Mouse (Mus musculus): ENCODE results near the gene Arhgap5. TPM values are rescaled to one million over a fixed set of nuclear protein-coding genes. Genes with fewer than 3 reads are reported as not detected.

Arhgap5 gene
- polyA plus RNA-seq (2014; fragmentation: Nextera tagmentation; extraction: Ambion mirVana), result 42.5 and 46.0 TPM in 2 replicates

- Histone ChIP-seq H3K9ac (replicated peaks; ENCODE audit: low read length) (peak within 1 kb of the TSS; percentile 91), H3K4me1 (ENCODE audit: control insufficient read depth, insufficient read depth, low read length) (peaks cover 19% of the 10 kb centered on the region), H3K4me2 (ENCODE audit: low read length) (peak within 1 kb of the TSS; percentile 77), H3K9me3 (ENCODE audit: control insufficient read depth, low read length) (no peaks in the 10 kb centered on the region), H3K36me3 (ENCODE audit: control insufficient read depth, insufficient read depth, low read length) (no peaks in the 10 kb centered on the region), H3K4me3 (replicated peaks; ENCODE audit: low read depth, low read length) (peak within 1 kb of the TSS; percentile 99), H3K27ac (replicated peaks; ENCODE audit: low read depth, low read length) (peak within 1 kb of the TSS; percentile 99), H3K27me3 (ENCODE audit: control insufficient read depth, insufficient read depth, low read length) (no peaks in the 10 kb centered on the region)
- DNase-seq (peak; percentile 99), ATAC-seq (ENCODE audit: low FRiP score, low TSS enrichment) (peak; percentile 97)
- under 1% methylated on average over 103 of the region's 119 CpGs for WGBS
These were observed at the start of gene Arhgap5 for GRCm38 (mm10) chr12:52503456-52504320. Arhgap5 (plus strand) TSS chr12:52503972.

GRCm38 (mm10) chr12:52464593-52464992 lies 39.2 kb upstream of the Arhgap5 start:
- H3K27me3 ChIP-seq (ENCODE audit: control insufficient read depth, insufficient read depth, low read length), result no peaks in the 10 kb centered on the region
- no peak for DNase-seq
- H3K4me3 ChIP-seq (replicated peaks; ENCODE audit: low read depth, low read length), result no peak overlapping the region
- no peak overlapping the region for H3K9ac ChIP-seq (replicated peaks; ENCODE audit: low read length)
- ATAC-seq (ENCODE audit: low FRiP score, low TSS enrichment), result no peak
- H3K4me2 ChIP-seq (ENCODE audit: low read length), result no peak overlapping the region
- H3K27ac ChIP-seq (replicated peaks; ENCODE audit: low read depth, low read length), result no peak overlapping the region
- H3K36me3 ChIP-seq (ENCODE audit: control insufficient read depth, insufficient read depth, low read length), result no peaks in the 10 kb centered on the region
- H3K4me1 ChIP-seq (ENCODE audit: control insufficient read depth, insufficient read depth, low read length), result no peaks in the 10 kb centered on the region
- H3K9me3 ChIP-seq (ENCODE audit: control insufficient read depth, low read length), result no peaks in the 10 kb centered on the region

GRCm38 (mm10) chr12:52471621-52472020 lies 32.2 kb upstream of the Arhgap5 start:
- H3K27me3 ChIP-seq (ENCODE audit: control insufficient read depth, insufficient read depth, low read length), result no peaks in the 10 kb centered on the region
- DNase-seq (no peak), ATAC-seq (ENCODE audit: low FRiP score, low TSS enrichment) (no peak)
- no peak overlapping the region for H3K27ac ChIP-seq (replicated peaks; ENCODE audit: low read depth, low read length)
- WGBS, result 82% methylated on average over 4 of the region's 4 CpGs
- H3K4me1 ChIP-seq (ENCODE audit: control insufficient read depth, insufficient read depth, low read length), result no peaks in the 10 kb centered on the region
- no peaks in the 10 kb centered on the region for H3K9me3 ChIP-seq (ENCODE audit: control insufficient read depth, low read length)
- no peak overlapping the region for H3K9ac ChIP-seq (replicated peaks; ENCODE audit: low read length)
- H3K36me3 ChIP-seq (ENCODE audit: control insufficient read depth, insufficient read depth, low read length), result no peaks in the 10 kb centered on the region
- no peak overlapping the region for H3K4me2 ChIP-seq (ENCODE audit: low read length)
- H3K4me3 ChIP-seq (replicated peaks; ENCODE audit: low read depth, low read length), result no peak overlapping the region

- Histone ChIP-seq H3K4me2 (ENCODE audit: low read length) (peak overlapping the region; percentile 18), H3K36me3 (ENCODE audit: control insufficient read depth, insufficient read depth, low read length) (no peaks in the 10 kb centered on the region), H3K27me3 (ENCODE audit: control insufficient read depth, insufficient read depth, low read length) (no peaks in the 10 kb centered on the region), H3K9me3 (ENCODE audit: control insufficient read depth, low read length) (no peaks in the 10 kb centered on the region), H3K4me3 (replicated peaks; ENCODE audit: low read depth, low read length) (no peak overlapping the region), H3K4me1 (ENCODE audit: control insufficient read depth, insufficient read depth, low read length) (no peaks in the 10 kb centered on the region), H3K27ac (replicated peaks; ENCODE audit: low read depth, low read length) (no peak overlapping the region), H3K9ac (replicated peaks; ENCODE audit: low read length) (no peak overlapping the region)
- no peak for ATAC-seq (ENCODE audit: low FRiP score, low TSS enrichment)
- WGBS, result 50% methylated on average over 18 of the region's 18 CpGs
- DNase-seq, result peak; percentile 18
These were observed 29.5 kb upstream of the Arhgap5 start for GRCm38 (mm10) chr12:52473988-52474968.

- Histone ChIP-seq H3K9ac (replicated peaks; ENCODE audit: low read length) (no peak overlapping the region), H3K36me3 (ENCODE audit: control insufficient read depth, insufficient read depth, low read length) (no peaks in the 10 kb centered on the region), H3K4me3 (replicated peaks; ENCODE audit: low read depth, low read length) (no peak overlapping the region), H3K27me3 (ENCODE audit: control insufficient read depth, insufficient read depth, low read length) (no peaks in the 10 kb centered on the region), H3K27ac (replicated peaks; ENCODE audit: low read depth, low read length) (no peak overlapping the region), H3K9me3 (ENCODE audit: control insufficient read depth, low read length) (no peaks in the 10 kb centered on the region), H3K4me2 (ENCODE audit: low read length) (no peak overlapping the region), H3K4me1 (ENCODE audit: control insufficient read depth, insufficient read depth, low read length) (no peaks in the 10 kb centered on the region)
- 74% methylated on average over 6 of the region's 6 CpGs for WGBS
- no peak for ATAC-seq (ENCODE audit: low FRiP score, low TSS enrichment)
- no peak for DNase-seq
These were observed 27.7 kb upstream of the Arhgap5 start for GRCm38 (mm10) chr12:52476036-52476435.

GRCm38 (mm10) chr12:52478611-52479010 lies 25.2 kb upstream of the Arhgap5 start:
- Histone ChIP-seq H3K9me3 (ENCODE audit: control insufficient read depth, low read length) (no peaks in the 10 kb centered on the region), H3K4me3 (replicated peaks; ENCODE audit: low read depth, low read length) (no peak overlapping the region), H3K9ac (replicated peaks; ENCODE audit: low read length) (no peak overlapping the region), H3K27me3 (ENCODE audit: control insufficient read depth, insufficient read depth, low read length) (no peaks in the 10 kb centered on the region), H3K4me2 (ENCODE audit: low read length) (no peak overlapping the region), H3K36me3 (ENCODE audit: control insufficient read depth, insufficient read depth, low read length) (no peaks in the 10 kb centered on the region), H3K27ac (replicated peaks; ENCODE audit: low read depth, low read length) (no peak overlapping the region), H3K4me1 (ENCODE audit: control insufficient read depth, insufficient read depth, low read length) (no peaks in the 10 kb centered on the region)
- ATAC-seq (ENCODE audit: low FRiP score, low TSS enrichment) (no peak), DNase-seq (no peak)
- 85% methylated on average over 8 of the region's 8 CpGs for WGBS

- Histone ChIP-seq H3K4me3 (replicated peaks; ENCODE audit: low read depth, low read length) (no peak overlapping the region), H3K27me3 (ENCODE audit: control insufficient read depth, insufficient read depth, low read length) (no peaks in the 10 kb centered on the region), H3K9me3 (ENCODE audit: control insufficient read depth, low read length) (no peaks in the 10 kb centered on the region), H3K9ac (replicated peaks; ENCODE audit: low read length) (no peak overlapping the region), H3K4me1 (ENCODE audit: control insufficient read depth, insufficient read depth, low read length) (no peaks in the 10 kb centered on the region), H3K27ac (replicated peaks; ENCODE audit: low read depth, low read length) (no peak overlapping the region), H3K36me3 (ENCODE audit: control insufficient read depth, insufficient read depth, low read length) (no peaks in the 10 kb centered on the region), H3K4me2 (ENCODE audit: low read length) (no peak overlapping the region)
- ATAC-seq (ENCODE audit: low FRiP score, low TSS enrichment), result no peak
- WGBS, result 87% methylated on average over 6 of the region's 6 CpGs
- DNase-seq, result no peak
These were observed 24.4 kb upstream of the Arhgap5 start for GRCm38 (mm10) chr12:52479323-52479722.

- DNase-seq (no peak), ATAC-seq (ENCODE audit: low FRiP score, low TSS enrichment) (no peak)
- H3K27me3 ChIP-seq (ENCODE audit: control insufficient read depth, insufficient read depth, low read length), result no peaks in the 10 kb centered on the region
- H3K4me1 ChIP-seq (ENCODE audit: control insufficient read depth, insufficient read depth, low read length), result no peaks in the 10 kb centered on the region
- no peaks in the 10 kb centered on the region for H3K9me3 ChIP-seq (ENCODE audit: control insufficient read depth, low read length)
- WGBS, result 87% methylated on average over 9 of the region's 9 CpGs
- no peak overlapping the region for H3K27ac ChIP-seq (replicated peaks; ENCODE audit: low read depth, low read length)
- H3K36me3 ChIP-seq (ENCODE audit: control insufficient read depth, insufficient read depth, low read length), result no peaks in the 10 kb centered on the region
- H3K9ac ChIP-seq (replicated peaks; ENCODE audit: low read length), result no peak overlapping the region
- H3K4me3 ChIP-seq (replicated peaks; ENCODE audit: low read depth, low read length), result no peak overlapping the region
- no peak overlapping the region for H3K4me2 ChIP-seq (ENCODE audit: low read length)
These were observed 22.9 kb upstream of the Arhgap5 start for GRCm38 (mm10) chr12:52480851-52481250.
